Mouse (Mus musculus) limb, embryonic 11.5 days (tissue): Measurements from ENCODE around the gene Fam241b. TPM values are rescaled to one million over a fixed set of nuclear protein-coding genes. Genes with fewer than 3 reads are reported as not detected.

Experiments
- ATAC-seq: fragments of 200-750 bp; cut with Nextera tagmentation; 2 replicates; pipeline ENCODE4 v1.8.0; 2017; ENCODE audit warnings: low read depth; ENCODE audit not compliant: insufficient number of reproducible peaks, low FRiP score, low TSS enrichment
- DNase-seq: peaks from one replicate; pipeline ENCODE4 v3.0.0-alpha.2; 2015; ENCODE audit warnings: low spot score
- H3K27ac ChIP-seq: fragments of 300-500 bp; sonication (generic); replicated peaks from 2 replicates; pipeline ENCODE4 v1.5.1; 2014; ENCODE audit warnings: low read depth, mild to moderate bottlenecking, low read length
- H3K27me3 ChIP-seq: fragments of 300-500 bp; sonication (generic); 2 replicates; pipeline ENCODE4 v1.6.1; 2014; ENCODE audit warnings: mild to moderate bottlenecking, low read length, mixed read lengths; ENCODE audit not compliant: control insufficient read depth, insufficient read depth
- H3K36me3 ChIP-seq: fragments of 300-500 bp; sonication (generic); 2 replicates; pipeline ENCODE4 v1.6.1; 2014; ENCODE audit warnings: mild to moderate bottlenecking, low read length, moderate library complexity, mixed read lengths; ENCODE audit not compliant: control insufficient read depth, insufficient read depth
- H3K4me1 ChIP-seq: fragments of 300-500 bp; sonication (generic); 2 replicates; pipeline ENCODE4 v1.6.1; 2014; ENCODE audit warnings: low read length, mixed read lengths; ENCODE audit not compliant: control insufficient read depth, insufficient read depth
- H3K4me2 ChIP-seq: fragments of 300-500 bp; sonication (generic); 2 replicates; pipeline ENCODE4 v1.6.1; 2014; ENCODE audit warnings: low read depth, mild to moderate bottlenecking, moderate library complexity; ENCODE audit not compliant: severe bottlenecking
- H3K4me3 ChIP-seq: fragments of 300-500 bp; sonication (generic); 2 replicates; pipeline ENCODE4 v1.5.1; 2014; ENCODE audit warnings: low read depth, low read length
- H3K9ac ChIP-seq: fragments of 300-500 bp; sonication (generic); 2 replicates; pipeline ENCODE4 v1.6.1; 2014; ENCODE audit warnings: mild to moderate bottlenecking, low read length
- H3K9me3 ChIP-seq: fragments of 300-500 bp; sonication (generic); 2 replicates; pipeline ENCODE4 v1.6.1; 2016; ENCODE audit warnings: low read length; ENCODE audit not compliant: control insufficient read depth
- WGBS: fragments of 180-500 bp; shearing (Covaris S2); extraction: QIAGEN DNeasy Blood & Tissue Kit; methylation state at CpG from one replicate; pipeline ENCODE4 v1.1.7; 2014; 5-methylcytosine and 5-hydroxymethylcytosine counted together
- polyA plus RNA-seq: library from polyadenylated mRNA; unstranded; fragments of >200 nt; fragmentation: Nextera tagmentation; extraction: Ambion mirVana; gene quantifications from 2 replicates; pipeline ENCODE4 v1.2.1, GENCODE M21; 2014

Gene Fam241b
- polyA plus RNA-seq, 1 experiment from 2014 or later, result 3.6 TPM

- DNase-seq, result no peak
- Histone ChIP-seq H3K4me1 (no peaks in the 10 kb centered on the region), H3K9me3 (no peaks in the 10 kb centered on the region), H3K27me3 (no peaks in the 10 kb centered on the region), H3K36me3 (no peaks in the 10 kb centered on the region), H3K4me3 (no peak overlapping the region), H3K4me2 (no peak overlapping the region), H3K9ac (no peak overlapping the region), H3K27ac (no peak overlapping the region)
- 93% methylated on average over 3 of the region's 3 CpGs for WGBS
- ATAC-seq, result no peak
These were observed 73.8 kb downstream of the Fam241b start for GRCm38 (mm10) chr10:62069946-62070345.

GRCm38 (mm10) chr10:62069398-62069797 is 74.3 kb downstream of the Fam241b start:
- no peak overlapping the region for H3K9ac ChIP-seq
- 87% methylated on average over 7 of the region's 7 CpGs for WGBS
- no peaks in the 10 kb centered on the region for H3K27me3 ChIP-seq
- H3K4me2 ChIP-seq, result no peak overlapping the region
- no peaks in the 10 kb centered on the region for H3K36me3 ChIP-seq
- no peaks in the 10 kb centered on the region for H3K9me3 ChIP-seq
- DNase-seq, result no peak
- H3K4me3 ChIP-seq, result no peak overlapping the region
- no peaks in the 10 kb centered on the region for H3K4me1 ChIP-seq
- no peak overlapping the region for H3K27ac ChIP-seq
- no peak for ATAC-seq

- Histone ChIP-seq H3K4me2 (no peak overlapping the region), H3K27me3 (no peaks in the 10 kb centered on the region), H3K36me3 (no peaks in the 10 kb centered on the region), H3K4me3 (no peak overlapping the region), H3K4me1 (no peaks in the 10 kb centered on the region), H3K27ac (no peak overlapping the region), H3K9me3 (no peaks in the 10 kb centered on the region), H3K9ac (no peak overlapping the region)
- DNase-seq (no peak), ATAC-seq (no peak)
- WGBS, result 60% methylated on average over 9 of the region's 9 CpGs
These were observed 75.2 kb downstream of the Fam241b start for GRCm38 (mm10) chr10:62068532-62068931.

- 71% methylated on average over 7 of the region's 7 CpGs for WGBS
- Histone ChIP-seq H3K9ac (no peak overlapping the region), H3K4me1 (no peaks in the 10 kb centered on the region; the same call in 1 of the 2 replicates), H3K4me2 (no peak overlapping the region), H3K36me3 (no peaks in the 10 kb centered on the region), H3K9me3 (no peaks in the 10 kb centered on the region), H3K27ac (no peak overlapping the region), H3K27me3 (no peaks in the 10 kb centered on the region), H3K4me3 (no peak overlapping the region)
- DNase-seq (no peak), ATAC-seq (no peak)
These were observed 77.5 kb downstream of the Fam241b start for GRCm38 (mm10) chr10:62066213-62066612.

- Histone ChIP-seq H3K36me3 (no peaks in the 10 kb centered on the region), H3K4me2 (no peak overlapping the region), H3K4me1 (peaks cover 13% of the 10 kb centered on the region), H3K9ac (no peak overlapping the region), H3K27me3 (no peaks in the 10 kb centered on the region), H3K9me3 (no peaks in the 10 kb centered on the region), H3K4me3 (no peak overlapping the region), H3K27ac (no peak overlapping the region)
- 65% methylated on average over 5 of the region's 5 CpGs for WGBS
- ATAC-seq, result no peak
- no peak for DNase-seq
These were observed 80.9 kb downstream of the Fam241b start for GRCm38 (mm10) chr10:62062786-62063185.

GRCm38 (mm10) chr10:62060969-62061678 is 82.6 kb downstream of the Fam241b start:
- H3K36me3 ChIP-seq, result no peaks in the 10 kb centered on the region
- no peak overlapping the region; the same call in 1 of the 2 replicates for H3K27ac ChIP-seq
- 32% methylated on average over 14 of the region's 14 CpGs for WGBS
- peaks cover 13% of the 10 kb centered on the region for H3K4me1 ChIP-seq
- no peak for DNase-seq
- 0 out of 2 replicates have a peak overlapping the region, but pooled peaks have one; percentile 1 for H3K9ac ChIP-seq
- no peak overlapping the region for H3K4me2 ChIP-seq
- no peak overlapping the region for H3K4me3 ChIP-seq
- H3K9me3 ChIP-seq, result no peaks in the 10 kb centered on the region
- no peak for ATAC-seq
- H3K27me3 ChIP-seq, result no peaks in the 10 kb centered on the region

GRCm38 (mm10) chr10:62060224-62060913 is 83.4 kb downstream of the Fam241b start:
- Histone ChIP-seq H3K4me1 (peaks cover 13% of the 10 kb centered on the region), H3K27me3 (no peaks in the 10 kb centered on the region), H3K4me3 (no peak overlapping the region), H3K9me3 (no peaks in the 10 kb centered on the region), H3K9ac (0 out of 2 replicates have a peak overlapping the region, but pooled peaks have one; percentile 1), H3K27ac (no peak overlapping the region; the same call in 1 of the 2 replicates), H3K4me2 (no peak overlapping the region), H3K36me3 (no peaks in the 10 kb centered on the region)
- DNase-seq, result peak; percentile 48
- ATAC-seq, result no peak
- 34% methylated on average over 16 of the region's 16 CpGs for WGBS

- Histone ChIP-seq H3K4me1 (peaks cover 13% of the 10 kb centered on the region), H3K4me3 (no peak overlapping the region), H3K9me3 (no peaks in the 10 kb centered on the region), H3K4me2 (no peak overlapping the region), H3K36me3 (no peaks in the 10 kb centered on the region), H3K27ac (no peak overlapping the region), H3K27me3 (no peaks in the 10 kb centered on the region), H3K9ac (no peak overlapping the region)
- DNase-seq (peak; percentile 42), ATAC-seq (no peak)
- 63% methylated on average over 13 of the region's 13 CpGs for WGBS
These were observed 85.0 kb downstream of the Fam241b start for GRCm38 (mm10) chr10:62058508-62059375.
